Mouse (Mus musculus): ENCODE data around the gene Sdr39u1. TPM values are rescaled to one million over a fixed set of nuclear protein-coding genes. Genes with fewer than 3 reads are reported as not detected.
A peak's percentile ranks its signal among the peaks of the same experiment; 100 is the strongest.

Gene Sdr39u1
- 148 and 166 TPM in 2 replicates for polyA plus RNA-seq (2015; fragmentation: Nextera tagmentation; extraction: Ambion mirVana)

DNA sequence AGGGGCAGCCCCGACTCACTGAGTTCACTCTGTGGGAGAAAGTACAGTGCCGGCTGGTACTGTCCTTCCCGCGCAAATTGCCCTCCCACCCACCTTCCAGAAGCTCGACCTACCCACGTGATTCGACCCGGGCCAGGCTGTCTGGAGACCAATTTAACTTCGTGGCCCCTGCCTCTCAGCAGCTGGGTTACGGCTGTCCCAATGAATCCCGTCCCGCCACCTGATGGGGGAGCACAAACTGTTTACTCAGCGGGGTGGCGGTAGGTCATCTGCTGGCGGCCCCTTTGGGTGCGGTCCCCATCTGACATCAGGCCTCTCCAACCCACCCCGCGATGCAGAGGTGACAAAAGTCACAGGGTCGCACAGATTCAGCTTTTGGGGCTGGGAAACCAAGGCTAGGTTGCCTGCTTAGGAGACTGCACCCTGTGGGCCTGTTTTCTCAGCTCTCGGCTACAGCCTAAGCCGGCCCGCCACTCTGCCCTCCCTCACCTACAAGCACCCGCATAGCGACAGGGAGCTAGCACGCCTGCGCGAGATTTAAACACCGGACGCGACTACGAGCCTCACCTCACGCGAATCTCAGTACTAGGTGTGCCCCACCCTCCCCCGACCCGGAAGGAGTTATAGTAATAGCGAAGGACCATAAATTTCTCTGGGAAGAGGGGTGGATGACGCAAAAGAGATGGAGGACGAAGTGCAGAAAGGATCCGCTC lies at the start of gene Sdr39u1:
Gene Sdr39u1, minus strand, starts transcription at position 593 of the 713 bp plus-strand sequence.
- WGBS = 2% methylated on average over 39 of the region's 39 CpGs
- Histone ChIP-seq H3K9me3 (replicated peaks) (no peaks in the 10 kb centered on the region), H3K27ac (replicated peaks) (peak within 1 kb of the TSS; percentile 88), H3K36me3 (peaks cover 35% of the 10 kb centered on the region), H3K4me2 (peak within 1 kb of the TSS; percentile 86), H3K4me1 (peaks cover 22% of the 10 kb centered on the region), H3K4me3 (replicated peaks) (peak within 1 kb of the TSS; percentile 56), H3K27me3 (replicated peaks) (no peaks in the 10 kb centered on the region), H3K9ac (replicated peaks) (peak within 1 kb of the TSS; percentile 77)
- ATAC-seq (ENCODE audit: low FRiP score) = peak; percentile 97

DNA sequence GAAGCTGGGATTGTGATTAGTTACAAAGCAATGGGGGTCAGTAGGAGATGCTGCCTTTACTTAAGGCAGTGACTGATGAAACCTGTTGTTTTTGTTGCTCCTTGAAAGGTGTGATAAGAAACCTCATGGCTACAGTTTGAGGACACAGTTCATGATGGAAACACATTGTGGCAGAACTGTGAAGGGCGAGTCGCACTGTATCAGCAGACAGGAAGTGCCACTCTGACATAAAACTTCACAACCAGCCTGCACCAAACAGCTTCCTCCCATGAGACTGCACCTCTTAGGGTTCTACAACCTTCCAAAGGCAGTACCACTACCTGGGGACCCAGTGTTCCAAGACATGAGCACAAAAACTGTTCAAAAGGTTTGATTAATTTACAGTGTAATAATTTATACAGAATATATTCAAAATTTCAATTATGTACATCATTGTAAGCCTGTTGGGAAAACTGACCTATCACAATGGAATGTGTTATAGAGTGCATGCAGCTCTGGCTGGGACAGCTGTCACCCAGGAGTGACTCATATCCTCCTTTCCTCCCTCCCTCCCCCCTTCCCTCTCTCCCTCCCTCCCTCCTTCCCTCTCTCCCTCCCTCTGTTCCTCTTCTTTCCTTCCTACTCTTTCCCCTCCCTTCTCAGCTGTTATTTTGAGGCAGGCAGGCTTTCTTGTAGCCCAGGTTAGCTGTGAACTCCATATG lies 46.3 kb upstream of the Sdr39u1 start:
- Histone ChIP-seq H3K4me3 (replicated peaks) (no peak overlapping the region), H3K4me1 (no peaks in the 10 kb centered on the region), H3K9me3 (replicated peaks) (no peaks in the 10 kb centered on the region), H3K9ac (replicated peaks) (no peak overlapping the region), H3K4me2 (no peak overlapping the region), H3K27me3 (replicated peaks) (no peaks in the 10 kb centered on the region), H3K36me3 (no peaks in the 10 kb centered on the region), H3K27ac (replicated peaks) (no peak overlapping the region)
- WGBS = 84% methylated on average over 2 of the region's 2 CpGs
- no peak for ATAC-seq (ENCODE audit: low FRiP score)

GRCm38 (mm10) chr14:55944575-55944974 lies 44.5 kb upstream of the Sdr39u1 start, which contains the start of gene Cma1:
Cma1 (minus strand) TSS chr14:55944675.
- H3K27ac ChIP-seq (replicated peaks) = no peak within 1 kb of the TSS
- no peak within 1 kb of the TSS for H3K9ac ChIP-seq (replicated peaks)
- no peaks in the 10 kb centered on the region for H3K27me3 ChIP-seq (replicated peaks)
- WGBS = 89% methylated on average over 4 of the region's 4 CpGs
- H3K9me3 ChIP-seq (replicated peaks) = no peaks in the 10 kb centered on the region
- no peak within 1 kb of the TSS for H3K4me2 ChIP-seq
- H3K4me1 ChIP-seq = no peaks in the 10 kb centered on the region
- H3K4me3 ChIP-seq (replicated peaks) = no peak within 1 kb of the TSS
- no peak for ATAC-seq (ENCODE audit: low FRiP score)
- H3K36me3 ChIP-seq = no peaks in the 10 kb centered on the region

DNA sequence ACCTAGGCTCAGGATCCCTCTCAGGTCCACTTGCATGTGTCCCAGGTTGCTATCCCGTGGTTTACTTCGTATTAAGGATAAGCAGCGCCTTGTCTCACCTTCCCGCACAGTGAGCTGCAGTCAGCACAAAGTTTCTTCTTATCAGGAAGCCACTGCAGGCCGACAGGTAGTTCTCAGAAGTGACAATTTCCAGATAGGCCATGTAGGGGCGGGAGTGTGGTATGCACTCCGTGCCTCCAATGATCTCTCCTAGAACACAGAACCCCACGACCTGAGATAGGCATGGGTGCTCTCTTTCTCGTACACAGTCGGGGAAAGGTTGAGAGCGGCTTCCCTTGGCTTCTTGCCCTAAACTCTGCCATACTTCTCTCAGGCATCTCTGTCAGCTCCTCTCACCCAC lies 43.5 kb upstream of the Sdr39u1 start:
- H3K27me3 ChIP-seq (replicated peaks) = no peaks in the 10 kb centered on the region
- H3K27ac ChIP-seq (replicated peaks) = no peak overlapping the region
- ATAC-seq (ENCODE audit: low FRiP score) = no peak
- H3K36me3 ChIP-seq = no peaks in the 10 kb centered on the region
- no peak overlapping the region for H3K9ac ChIP-seq (replicated peaks)
- H3K4me1 ChIP-seq = no peaks in the 10 kb centered on the region
- H3K9me3 ChIP-seq (replicated peaks) = no peaks in the 10 kb centered on the region
- WGBS = 89% methylated on average over 11 of the region's 11 CpGs
- H3K4me3 ChIP-seq (replicated peaks) = no peak overlapping the region
- H3K4me2 ChIP-seq = no peak overlapping the region

- Histone ChIP-seq H3K4me1 (no peaks in the 10 kb centered on the region), H3K4me3 (replicated peaks) (no peak overlapping the region), H3K36me3 (no peaks in the 10 kb centered on the region), H3K27me3 (replicated peaks) (no peaks in the 10 kb centered on the region), H3K9me3 (replicated peaks) (no peaks in the 10 kb centered on the region), H3K4me2 (no peak overlapping the region), H3K9ac (replicated peaks) (no peak overlapping the region), H3K27ac (replicated peaks) (no peak overlapping the region)
- no peak for ATAC-seq (ENCODE audit: low FRiP score)
- 55% methylated on average over 7 of the region's 7 CpGs for WGBS
Observed at GRCm38 (mm10) chr14:55940070-55940800, 40.1 kb upstream of the Sdr39u1 start.

- Histone ChIP-seq H3K27ac (replicated peaks) (no peak overlapping the region), H3K9me3 (replicated peaks) (no peaks in the 10 kb centered on the region), H3K4me3 (replicated peaks) (no peak overlapping the region), H3K27me3 (replicated peaks) (no peaks in the 10 kb centered on the region), H3K4me1 (no peaks in the 10 kb centered on the region), H3K4me2 (no peak overlapping the region), H3K36me3 (no peaks in the 10 kb centered on the region), H3K9ac (replicated peaks) (no peak overlapping the region)
- 54% methylated on average over 7 of the region's 7 CpGs for WGBS
- ATAC-seq (ENCODE audit: low FRiP score) = no peak
Observed at GRCm38 (mm10) chr14:55933586-55933985, 33.5 kb upstream of the Sdr39u1 start.

DNA sequence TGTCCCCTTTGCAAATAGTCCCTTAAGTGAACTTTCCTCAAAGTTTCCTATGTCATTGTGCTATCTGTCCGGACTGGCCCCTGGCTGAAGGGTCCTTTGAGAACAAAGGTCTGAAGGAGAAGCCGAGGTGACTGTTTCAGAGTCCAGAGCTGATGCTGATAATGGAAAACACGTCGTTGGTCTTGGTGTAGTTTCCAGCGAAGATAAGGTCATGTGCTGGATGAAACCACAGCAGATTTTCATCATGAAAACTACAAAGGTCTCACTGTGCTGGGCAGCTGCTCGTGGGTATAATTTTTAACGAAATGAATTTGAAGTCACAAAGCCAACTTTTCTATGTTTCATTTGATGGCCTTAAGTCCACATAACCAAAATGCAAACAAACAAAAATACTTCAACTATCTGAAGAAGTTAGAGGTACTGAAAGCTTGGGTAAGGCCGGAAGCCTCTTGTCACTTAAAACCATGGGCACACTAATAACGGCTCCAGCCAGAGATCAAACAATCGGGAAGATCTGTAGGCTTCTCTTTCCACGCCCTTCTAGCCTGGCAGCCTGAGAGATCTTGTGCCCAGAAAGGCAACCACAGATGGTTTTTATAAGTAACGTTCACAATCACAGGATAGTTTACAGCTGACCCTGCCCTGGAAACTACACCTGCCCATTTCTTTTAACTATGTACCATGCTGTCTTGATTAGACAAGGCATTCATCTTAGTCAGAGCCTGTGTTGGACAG lies 29.3 kb upstream of the Sdr39u1 start:
- no peaks in the 10 kb centered on the region for H3K27me3 ChIP-seq (replicated peaks)
- H3K4me2 ChIP-seq = no peak overlapping the region
- H3K27ac ChIP-seq (replicated peaks) = no peak overlapping the region
- ATAC-seq (ENCODE audit: low FRiP score) = no peak
- H3K9ac ChIP-seq (replicated peaks) = no peak overlapping the region
- no peaks in the 10 kb centered on the region for H3K36me3 ChIP-seq
- H3K4me1 ChIP-seq = no peaks in the 10 kb centered on the region
- no peaks in the 10 kb centered on the region for H3K9me3 ChIP-seq (replicated peaks)
- no peak overlapping the region for H3K4me3 ChIP-seq (replicated peaks)
- 84% methylated on average over 12 of the region's 12 CpGs for WGBS

GRCm38 (mm10) chr14:55926847-55927246 lies 26.8 kb upstream of the Sdr39u1 start:
- no peak overlapping the region for H3K9ac ChIP-seq (replicated peaks)
- H3K27me3 ChIP-seq (replicated peaks) = no peaks in the 10 kb centered on the region
- ATAC-seq (ENCODE audit: low FRiP score) = no peak
- no peaks in the 10 kb centered on the region for H3K9me3 ChIP-seq (replicated peaks)
- no peaks in the 10 kb centered on the region for H3K36me3 ChIP-seq
- H3K4me1 ChIP-seq = no peaks in the 10 kb centered on the region
- H3K27ac ChIP-seq (replicated peaks) = no peak overlapping the region
- WGBS = 94% methylated on average over 4 of the region's 4 CpGs
- no peak overlapping the region for H3K4me2 ChIP-seq
- H3K4me3 ChIP-seq (replicated peaks) = no peak overlapping the region

GRCm38 (mm10) chr14:55922475-55923232 lies 22.6 kb upstream of the Sdr39u1 start:
- ATAC-seq (ENCODE audit: low FRiP score) = no peak
- no peak overlapping the region for H3K4me3 ChIP-seq (replicated peaks)
- H3K4me1 ChIP-seq = 0 out of 2 replicates have a peak, but pooled peaks cover 3% of the 10 kb centered on the region
- no peak overlapping the region for H3K27ac ChIP-seq (replicated peaks)
- no peak overlapping the region for H3K4me2 ChIP-seq
- no peaks in the 10 kb centered on the region for H3K36me3 ChIP-seq
- no peaks in the 10 kb centered on the region for H3K9me3 ChIP-seq (replicated peaks)
- WGBS = 81% methylated on average over 7 of the region's 7 CpGs
- no peaks in the 10 kb centered on the region for H3K27me3 ChIP-seq (replicated peaks)
- no peak overlapping the region for H3K9ac ChIP-seq (replicated peaks)

- no peaks in the 10 kb centered on the region for H3K36me3 ChIP-seq
- 0 out of 2 replicates have a peak, but pooled peaks cover 3% of the 10 kb centered on the region for H3K4me1 ChIP-seq
- H3K9ac ChIP-seq (replicated peaks) = peak overlapping the region; percentile 37; the same call in 1 of the 2 replicates
- peak; percentile 87 for ATAC-seq (ENCODE audit: low FRiP score)
- peak overlapping the region; percentile 16; the same call in 1 of the 2 replicates for H3K4me3 ChIP-seq (replicated peaks)
- no peaks in the 10 kb centered on the region for H3K27me3 ChIP-seq (replicated peaks)
- no peaks in the 10 kb centered on the region for H3K9me3 ChIP-seq (replicated peaks)
- H3K4me2 ChIP-seq = peak overlapping the region; percentile 45
- 44% methylated on average over 14 of the region's 14 CpGs for WGBS
- no peak overlapping the region; the same call in 1 of the 2 replicates for H3K27ac ChIP-seq (replicated peaks)
Observed at GRCm38 (mm10) chr14:55918240-55919082, 18.4 kb upstream of the Sdr39u1 start.
